Mouse (Mus musculus): ENCODE data around the gene Ugt1a2.

DNA sequence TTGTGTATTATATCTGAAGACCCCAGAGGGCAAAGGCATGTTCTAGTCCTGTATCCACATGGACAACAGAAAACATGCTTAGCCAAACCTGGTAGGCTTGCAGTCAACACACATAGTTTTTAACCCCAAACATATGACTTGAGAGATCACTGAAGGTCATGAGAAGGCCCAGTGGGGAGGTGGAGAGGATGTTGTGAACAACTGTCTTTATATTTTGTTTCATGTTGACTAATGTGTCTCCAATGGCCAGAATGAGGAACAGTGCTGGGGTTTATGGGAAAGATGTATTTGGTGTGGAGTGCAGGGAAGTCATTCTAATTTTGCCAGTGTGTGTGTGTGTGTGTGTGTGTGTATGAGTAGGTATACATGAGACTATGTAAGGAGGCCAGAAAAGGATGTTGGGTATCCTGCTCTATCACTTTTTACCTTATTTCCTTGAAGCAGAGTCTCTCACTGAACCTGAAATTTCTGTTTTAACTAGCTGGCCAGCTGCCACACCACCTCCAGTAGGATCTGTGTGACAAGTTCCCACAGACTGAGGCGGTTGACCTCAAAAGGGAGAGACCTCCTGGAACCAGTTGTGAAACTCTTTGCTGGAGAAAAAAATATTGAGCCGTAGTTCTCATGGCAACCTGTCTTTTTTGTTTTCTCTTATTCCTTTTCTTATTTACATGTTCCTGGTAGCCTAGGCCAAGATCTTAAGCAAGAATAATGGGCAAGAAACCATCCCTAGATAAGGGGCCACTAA is 23.8 kb downstream of the Ugt1a2 start:
- TF ChIP-seq CTCF (IDR thresholded peaks at IDR 0.05; ENCODE audit: borderline replicate concordance, insufficient read depth, low read length) (no peak), POLR2A (IDR thresholded peaks at IDR 0.05; ENCODE audit: low read depth, low read length) (no peak)
